Mouse (Mus musculus): ENCODE data around the gene Cnksr2.
A peak's percentile ranks its signal among the peaks of the same experiment; 100 is the strongest.

Cnksr2 gene

GRCm38 (mm10) chrX:158043057-158043843 lies at the start of gene Cnksr2:
TSS of gene Cnksr2 (minus strand) at chrX:158043294.
- DNase-seq (ENCODE audit: low read depth, low spot score): no peak

- no peak for DNase-seq (ENCODE audit: low read depth, low spot score)
Measured at GRCm38 (mm10) chrX:158043844-158044140, 698 bp upstream of the Cnksr2 start.

GRCm38 (mm10) chrX:158042255-158043056 lies 638 bp downstream of the Cnksr2 start:
- DNase-seq (ENCODE audit: low read depth, low spot score): no peak

GRCm38 (mm10) chrX:158041703-158042102 lies 1.4 kb downstream of the Cnksr2 start:
- DNase-seq (ENCODE audit: low read depth, low spot score): no peak

- DNase-seq (ENCODE audit: low read depth, low spot score): peak; percentile 32
Measured at GRCm38 (mm10) chrX:157951698-157952097, 91.4 kb downstream of the Cnksr2 start.

- no peak for DNase-seq (ENCODE audit: low read depth, low spot score)
Measured at GRCm38 (mm10) chrX:157949256-157949655, 93.8 kb downstream of the Cnksr2 start.

- DNase-seq (ENCODE audit: low read depth, low spot score): no peak
Measured at GRCm38 (mm10) chrX:157945121-157945520, 98.0 kb downstream of the Cnksr2 start.

GRCm38 (mm10) chrX:157936611-157937010 lies 106.5 kb downstream of the Cnksr2 start:
- DNase-seq (ENCODE audit: low read depth, low spot score): no peak

GRCm38 (mm10) chrX:157920093-157920492 lies 123.0 kb downstream of the Cnksr2 start:
- no peak for DNase-seq (ENCODE audit: low read depth, low spot score)

- DNase-seq (ENCODE audit: low read depth, low spot score): no peak
Measured at GRCm38 (mm10) chrX:157829983-157830382, 213.1 kb downstream of the Cnksr2 start.

GRCm38 (mm10) chrX:157818921-157819260 lies 224.2 kb downstream of the Cnksr2 start:
- DNase-seq (ENCODE audit: low read depth, low spot score): no peak

- DNase-seq (ENCODE audit: low read depth, low spot score): no peak
Measured at GRCm38 (mm10) chrX:157818207-157818920, 224.7 kb downstream of the Cnksr2 start, which contains the start of gene Klhl34. TSS of gene Klhl34 (plus strand) at chrX:157818435.

GRCm38 (mm10) chrX:157817571-157818206 lies 225.4 kb downstream of the Cnksr2 start:
- no peak for DNase-seq (ENCODE audit: low read depth, low spot score)

GRCm38 (mm10) chrX:157809721-157810120 lies 233.4 kb downstream of the Cnksr2 start:
- DNase-seq (ENCODE audit: low read depth, low spot score): no peak

GRCm38 (mm10) chrX:157801669-157802068 lies 241.4 kb downstream of the Cnksr2 start:
- no peak for DNase-seq (ENCODE audit: low read depth, low spot score)
